Mouse (Mus musculus) kidney, postnatal 36 days (tissue): Measurements from ENCODE around the gene Dusp19.
A peak's percentile ranks its signal among the peaks of the same experiment; 100 is the strongest.

Experiments
- DNase-seq, 2 experiments: peaks; one replicate each; pipeline ENCODE4 v3.0.0; 2021 to 2022; ENCODE audit warnings: mixed read lengths in 2 of 2

Gene Dusp19

GRCm38 (mm10) chr2:80616854-80617737, at the start of gene Dusp19, which contains the start of gene Nup35:
Dusp19 (plus strand) TSS chr2:80617045.
Nup35 (plus strand) TSS chr2:80617236.
- DNase-seq, result peak; percentile 95 to 96

- no peak for DNase-seq
Measured at GRCm38 (mm10) chr2:80567411-80567810, 49.4 kb upstream of the Dusp19 start.

GRCm38 (mm10) chr2:80570656-80571055, 46.2 kb upstream of the Dusp19 start:
- peak in 1 of 2 experiments; percentile 21 for DNase-seq

GRCm38 (mm10) chr2:80577286-80577685, 39.6 kb upstream of the Dusp19 start:
- peak; percentile 33 to 53 for DNase-seq

- DNase-seq, result no peak
Measured at GRCm38 (mm10) chr2:80579253-80579891, 37.5 kb upstream of the Dusp19 start.

GRCm38 (mm10) chr2:80580311-80580961, 36.4 kb upstream of the Dusp19 start:
- DNase-seq, result no peak

- DNase-seq, result peak; percentile 87 to 95
Measured at GRCm38 (mm10) chr2:80581043-80581711, 35.7 kb upstream of the Dusp19 start, which contains the start of gene Nckap1. Nckap1 (minus strand) TSS chr2:80581380.

GRCm38 (mm10) chr2:80582356-80582755, 34.5 kb upstream of the Dusp19 start:
- no peak for DNase-seq

GRCm38 (mm10) chr2:80594215-80594918, 22.5 kb upstream of the Dusp19 start:
- no peak for DNase-seq

GRCm38 (mm10) chr2:80596960-80597359, 19.9 kb upstream of the Dusp19 start:
- DNase-seq, result no peak

- no peak for DNase-seq
Measured at GRCm38 (mm10) chr2:80599850-80600249, 17.0 kb upstream of the Dusp19 start.

GRCm38 (mm10) chr2:80600611-80601010, 16.2 kb upstream of the Dusp19 start:
- DNase-seq, result no peak

GRCm38 (mm10) chr2:80602756-80603155, 14.1 kb upstream of the Dusp19 start:
- no peak for DNase-seq

- no peak for DNase-seq
Measured at GRCm38 (mm10) chr2:80603771-80604426, 12.9 kb upstream of the Dusp19 start.

- no peak for DNase-seq
Measured at GRCm38 (mm10) chr2:80612286-80612685, 4.6 kb upstream of the Dusp19 start.

- no peak for DNase-seq
Measured at GRCm38 (mm10) chr2:80612796-80613195, 4.0 kb upstream of the Dusp19 start.

GRCm38 (mm10) chr2:80618991-80619390, 2.1 kb downstream of the Dusp19 start:
- DNase-seq, result no peak

GRCm38 (mm10) chr2:80621921-80622320, 5.1 kb downstream of the Dusp19 start:
- DNase-seq, result no peak

- no peak for DNase-seq
Measured at GRCm38 (mm10) chr2:80624523-80624922, 7.7 kb downstream of the Dusp19 start.

GRCm38 (mm10) chr2:80632336-80633026, 15.6 kb downstream of the Dusp19 start:
- no peak for DNase-seq
